8 mouse cellular contexts compared by ENCODE assay signal in genomic region chr3:88177562-88178345, GRCm38 (mm10). TPM values are rescaled to one million over a fixed set of nuclear protein-coding genes. Genes with fewer than 3 reads are reported as not detected.
DNase-seq lines count a peak whose midpoint lies in the region; ATAC-seq lines count a peak whose summit lies in the region.

No protein-coding gene starts in this region.

- no peaks in the 10 kb centered on the region for H3K9me3 ChIP-seq in hindbrain, embryonic 12.5 days (replicated peaks)

- H3K4me3 ChIP-seq in hindbrain, embryonic 12.5 days = peak overlapping the region; percentile 55

- H3K27me3 ChIP-seq in hindbrain, embryonic 12.5 days = peaks cover 10% of the 10 kb centered on the region

- H3K36me3 ChIP-seq in hindbrain, embryonic 12.5 days = peaks cover 12% of the 10 kb centered on the region; the same call in 1 of the 2 replicates

- peaks cover 6% of the 10 kb centered on the region for H3K4me1 ChIP-seq in hindbrain, embryonic 12.5 days

- peak overlapping the region; percentile 66 for H3K4me2 ChIP-seq in hindbrain, embryonic 12.5 days (replicated peaks)

- under 1% methylated on average over 49 of the region's 49 CpGs for whole genome bisulfite sequencing in hindbrain, embryonic 12.5 days

- ATAC-seq in hindbrain, embryonic 12.5 days (ENCODE audit: low FRiP score) = peak; percentile 100

- DNase-seq in NIH3T3 (ENCODE audit: low read depth) = peak; percentile 99
- DNase-seq in cerebellum, postnatal 10 days = peak; percentile 99
- peak; percentile 99 to 100 for DNase-seq in frontal cortex, postnatal 10 days (ENCODE audit: low spot score in 2 of 2)
- DNase-seq in layer of hippocampus, postnatal 14 days (ENCODE audit: low spot score in 2 of 2) = peak; percentile 100
- DNase-seq in lung, postnatal 14 days = peak; percentile 99
- DNase-seq in retina, adult 2 months (ENCODE audit: low read depth, low spot score) = peak; percentile 94
- DNase-seq in thymus, postnatal 36 days = peak; percentile 99

- H3K27ac ChIP-seq in hindbrain, embryonic 12.5 days = peak overlapping the region; percentile 94

- H3K9ac ChIP-seq in hindbrain, embryonic 12.5 days = peak overlapping the region; percentile 65

RNA-seq across cellular contexts. Expression of gene Mef2d, which starts 35.6 kb away (rescaled TPM):
- polyA plus RNA-seq in hindbrain, embryonic 12.5 days (2016; fragmentation: Nextera tagmentation; extraction: Ambion mirVana) = 17.7 and 20.7 TPM in 2 replicates
- 100 to 1,000 TPM; 146 to 156 TPM for total RNA-seq in layer of hippocampus, postnatal 14 days (2021)

Comparison
In these comparisons a context has a peak if more than half of its experiments do, and no peak if none do; other contexts are left out.
1. Peak in every context shown above with its lines: DNase-seq, ATAC-seq, H3K4me3 ChIP-seq and H3K27ac ChIP-seq.